Mouse (Mus musculus) embryonic facial prominence, embryonic 11.5 days (tissue): ENCODE results near the gene Gm19684. TPM values are rescaled to one million over a fixed set of nuclear protein-coding genes. Genes with fewer than 3 reads are reported as not detected.
"Not testable (repeated sequence)": the region's sequence is repeated elsewhere in the genome, so short reads cannot be mapped to it uniquely, and the experiment has no call there.

Source experiments
- ATAC-seq: fragments of 200-750 bp; cut with Nextera tagmentation; replicated peaks from 2 replicates; pipeline ENCODE4 v1.8.0; 2017; ENCODE audit warnings: low read depth; ENCODE audit not compliant: insufficient number of reproducible peaks, low FRiP score, low TSS enrichment
- DNase-seq: peaks from one replicate; pipeline ENCODE4 v3.0.0-alpha.2; 2015; ENCODE audit warnings: low spot score
- H3K27ac ChIP-seq: fragments of 300-500 bp; sonication (generic); replicated peaks from 2 replicates; pipeline ENCODE4 v1.5.1; 2014; ENCODE audit warnings: mild to moderate bottlenecking, low read depth, low read length, control low read depth
- H3K27me3 ChIP-seq: fragments of 300-500 bp; sonication (generic); 2 replicates; pipeline ENCODE4 v1.6.1; 2014; ENCODE audit warnings: mild to moderate bottlenecking, low read length, moderate library complexity, mixed read lengths; ENCODE audit not compliant: control insufficient read depth, insufficient read depth
- H3K36me3 ChIP-seq: fragments of 300-500 bp; sonication (generic); replicated peaks from 2 replicates; pipeline ENCODE4 v1.6.1; 2014; ENCODE audit warnings: low read depth, mild to moderate bottlenecking, low read length, moderate library complexity, mixed read lengths; ENCODE audit not compliant: control insufficient read depth, insufficient read depth
- H3K4me1 ChIP-seq: fragments of 300-500 bp; sonication (generic); 2 replicates; pipeline ENCODE4 v1.6.1; 2014; ENCODE audit warnings: low read length, mixed read lengths; ENCODE audit not compliant: control insufficient read depth, insufficient read depth
- H3K4me2 ChIP-seq: fragments of 300-500 bp; sonication (generic); 2 replicates; pipeline ENCODE4 v1.6.1; 2014; ENCODE audit warnings: low read depth, mild to moderate bottlenecking, control low read depth, low read length, moderate library complexity
- H3K4me3 ChIP-seq: fragments of 300-500 bp; sonication (generic); 2 replicates; pipeline ENCODE4 v1.5.1; 2014; ENCODE audit warnings: low read depth, low read length, control low read depth
- H3K9ac ChIP-seq: fragments of 300-500 bp; sonication (generic); replicated peaks from 2 replicates; pipeline ENCODE4 v1.6.1; 2014; ENCODE audit warnings: mild to moderate bottlenecking, control low read depth, low read length
- H3K9me3 ChIP-seq: fragments of 300-500 bp; sonication (generic); replicated peaks from 2 replicates; pipeline ENCODE4 v1.6.1; 2016; ENCODE audit warnings: mild to moderate bottlenecking, low read length, inconsistent platforms, mixed read lengths; ENCODE audit not compliant: control insufficient read depth
- WGBS: fragments of 180-500 bp; shearing (Covaris S2); extraction: QIAGEN DNeasy Blood & Tissue Kit; methylation state at CpG from one replicate; pipeline ENCODE4 v1.1.7; 2014; 5-methylcytosine and 5-hydroxymethylcytosine counted together
- polyA plus RNA-seq: library from polyadenylated mRNA; unstranded; fragments of >200 nt; fragmentation: Nextera tagmentation; extraction: Ambion mirVana; gene quantifications from 2 replicates; pipeline ENCODE4 v1.2.1, GENCODE M21; 2014

Gm19684 gene
- polyA plus RNA-seq, 1 experiment from 2014 or later: not detected

DNA sequence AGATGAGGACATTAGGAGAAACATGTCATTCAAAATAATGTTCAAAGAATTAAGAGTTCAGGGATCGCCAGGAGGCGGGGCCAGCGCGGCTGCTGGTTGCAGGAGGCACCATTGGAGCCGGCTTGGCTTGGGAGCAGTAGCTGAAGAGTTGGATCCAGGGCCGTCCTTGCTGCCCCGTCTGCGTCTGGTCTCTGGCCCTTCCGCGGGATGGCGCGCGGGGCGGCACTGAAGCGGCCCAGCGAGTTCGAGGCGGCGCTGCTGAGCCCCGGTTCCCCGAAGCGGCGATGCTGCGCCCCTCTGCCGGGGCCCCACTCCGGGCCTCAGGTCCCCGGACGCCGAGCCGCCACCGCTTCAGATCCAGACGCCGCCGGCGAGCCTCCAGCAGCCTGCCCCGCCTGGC lies 36.3 kb downstream of the Gm19684 start:
- WGBS: under 1% methylated on average over 35 of the region's 36 CpGs
- not testable (repeated sequence) for H3K9me3 ChIP-seq, H3K36me3 ChIP-seq, H3K4me1 ChIP-seq, H3K27ac ChIP-seq, ATAC-seq
- DNase-seq: peak; percentile 47
- 0 out of 2 replicates have a peak overlapping the region, but pooled peaks have one; percentile 22 for H3K9ac ChIP-seq
- peaks cover 33% of the 10 kb centered on the region for H3K27me3 ChIP-seq
- peak overlapping the region; percentile 46 for H3K4me2 ChIP-seq
- H3K4me3 ChIP-seq: peak overlapping the region; percentile 21; the same call in 1 of the 2 replicates

- not testable (repeated sequence) for ATAC-seq, H3K9ac ChIP-seq, DNase-seq, H3K9me3 ChIP-seq, H3K36me3 ChIP-seq, H3K27ac ChIP-seq, H3K4me2 ChIP-seq, H3K4me1 ChIP-seq, H3K4me3 ChIP-seq
- peaks cover 33% of the 10 kb centered on the region for H3K27me3 ChIP-seq
- WGBS: 10% methylated on average over 11 of the region's 11 CpGs
Observed at GRCm38 (mm10) chr17:36158264-36158663, 36.8 kb downstream of the Gm19684 start.

GRCm38 (mm10) chr17:36161129-36162051 lies 39.9 kb downstream of the Gm19684 start:
- H3K9ac ChIP-seq: no peak overlapping the region
- 2% methylated on average over 55 of the region's 56 CpGs for WGBS
- no peaks in the 10 kb centered on the region; the same call in 1 of the 2 replicates for H3K4me1 ChIP-seq
- H3K4me2 ChIP-seq: peak overlapping the region; percentile 13
- no peak overlapping the region for H3K4me3 ChIP-seq
- H3K9me3 ChIP-seq: no peaks in the 10 kb centered on the region
- H3K27ac ChIP-seq: no peak overlapping the region
- DNase-seq (no peak), ATAC-seq (no peak)
- H3K27me3 ChIP-seq: peaks cover 43% of the 10 kb centered on the region
- H3K36me3 ChIP-seq: no peaks in the 10 kb centered on the region

DNA sequence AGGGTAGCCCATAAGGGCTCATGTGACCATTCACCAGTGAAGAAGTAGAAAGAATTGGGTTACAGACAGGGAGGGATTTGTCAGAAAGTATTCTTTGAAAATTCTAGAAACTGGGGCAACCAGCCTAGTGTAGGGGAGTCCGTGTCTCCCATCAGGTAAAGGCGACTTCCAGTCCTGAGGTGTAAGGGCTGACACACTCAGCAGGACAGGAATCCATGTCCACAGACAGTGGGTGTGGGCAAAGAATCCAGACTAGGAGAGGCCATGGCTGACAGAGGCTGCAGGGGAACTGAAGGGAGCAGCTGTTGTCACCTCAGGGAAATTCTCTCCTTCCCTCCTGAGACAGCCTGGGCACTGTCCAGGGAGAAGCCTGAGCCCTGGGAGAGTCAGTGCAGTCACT lies 45.4 kb downstream of the Gm19684 start:
- WGBS: 7% methylated on average over 2 of the region's 2 CpGs
- not testable (repeated sequence) for H3K36me3 ChIP-seq, H3K9me3 ChIP-seq, H3K27ac ChIP-seq, H3K4me2 ChIP-seq, DNase-seq, H3K9ac ChIP-seq, H3K4me3 ChIP-seq, H3K4me1 ChIP-seq, ATAC-seq
- peaks cover 55% of the 10 kb centered on the region for H3K27me3 ChIP-seq

- ATAC-seq (no peak), DNase-seq (no peak)
- no peak overlapping the region for H3K27ac ChIP-seq
- WGBS: under 1% methylated on average over 47 of the region's 51 CpGs
- H3K9me3 ChIP-seq: no peaks in the 10 kb centered on the region
- H3K27me3 ChIP-seq: peaks cover 49% of the 10 kb centered on the region
- H3K4me3 ChIP-seq: peak overlapping the region; percentile 15; the same call in 1 of the 2 replicates
- H3K36me3 ChIP-seq: no peaks in the 10 kb centered on the region
- no peaks in the 10 kb centered on the region for H3K4me1 ChIP-seq
- peak overlapping the region; percentile 27; the same call in 1 of the 2 replicates for H3K4me2 ChIP-seq
- H3K9ac ChIP-seq: no peak overlapping the region
Observed at GRCm38 (mm10) chr17:36167306-36168038, 46.0 kb downstream of the Gm19684 start.

DNA sequence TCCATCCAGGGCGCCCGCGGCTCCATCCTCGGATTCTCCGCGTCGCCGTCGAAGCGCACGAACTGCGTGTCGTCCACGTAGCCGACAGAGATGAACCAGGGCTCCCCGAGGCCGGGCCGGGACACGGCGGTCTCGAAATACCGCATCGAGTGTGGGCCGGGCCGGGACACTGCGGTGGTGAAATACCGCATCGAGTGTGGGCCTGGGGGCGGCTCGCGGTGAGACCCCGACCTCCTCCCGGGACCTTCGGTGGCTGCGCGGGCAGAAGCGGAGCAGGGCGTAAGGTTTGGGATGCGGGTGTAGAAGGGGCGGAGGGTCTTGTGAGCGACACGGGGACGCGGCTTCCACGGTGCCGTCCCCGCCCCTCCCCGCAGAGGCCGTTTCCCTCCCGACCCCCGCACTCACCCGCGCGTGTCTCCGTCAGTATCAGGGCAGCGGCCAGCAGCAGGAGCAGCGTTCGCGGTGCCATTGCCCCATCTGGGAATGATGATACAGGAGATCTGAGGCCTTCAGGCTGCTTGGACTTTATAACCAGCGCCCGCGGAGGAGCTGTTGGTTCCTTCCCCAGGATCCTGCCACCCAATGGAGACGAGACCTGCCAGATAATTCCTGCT lies 46.7 kb downstream of the Gm19684 start, which contains the start of gene Gm8909:
Gm8909 (minus strand) TSS at position 499 of the 614 bp plus-strand sequence.
- no peaks in the 10 kb centered on the region for H3K9me3 ChIP-seq
- 1% methylated on average over 62 of the region's 63 CpGs for WGBS
- H3K27me3 ChIP-seq: peaks cover 48% of the 10 kb centered on the region
- ATAC-seq (no peak), DNase-seq (no peak)
- no peaks in the 10 kb centered on the region for H3K4me1 ChIP-seq
- H3K9ac ChIP-seq: no peak within 1 kb of the TSS
- H3K36me3 ChIP-seq: no peaks in the 10 kb centered on the region
- H3K27ac ChIP-seq: no peak within 1 kb of the TSS
- H3K4me2 ChIP-seq: peak within 1 kb of the TSS; percentile 27; the same call in 1 of the 2 replicates
- peak within 1 kb of the TSS; percentile 15; the same call in 1 of the 2 replicates for H3K4me3 ChIP-seq

DNA sequence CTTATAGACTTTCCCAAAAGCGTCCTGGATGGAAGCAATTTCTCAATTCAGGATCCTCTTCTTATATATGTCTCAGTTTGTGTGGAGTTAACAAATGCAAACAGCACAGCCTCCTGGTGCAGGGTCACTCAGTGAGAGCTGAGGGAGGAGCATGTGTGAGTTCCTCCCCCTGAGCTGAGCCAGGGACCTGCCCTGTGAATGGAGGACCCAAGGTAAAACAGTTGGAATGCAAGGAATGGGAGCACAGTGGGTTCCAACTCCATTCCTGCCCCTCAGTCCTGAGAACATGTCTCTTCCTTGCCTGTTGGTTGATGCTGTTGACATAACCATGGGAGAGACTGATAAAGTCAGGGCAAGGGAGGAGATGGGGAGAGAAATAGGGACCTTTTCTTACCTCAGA lies 47.6 kb downstream of the Gm19684 start:
- peaks cover 47% of the 10 kb centered on the region for H3K27me3 ChIP-seq
- WGBS: no CpG with 5 or more reads among the region's 1 CpGs
- not testable (repeated sequence) for DNase-seq, H3K4me3 ChIP-seq, H3K36me3 ChIP-seq, ATAC-seq, H3K9ac ChIP-seq, H3K4me2 ChIP-seq, H3K27ac ChIP-seq, H3K4me1 ChIP-seq, H3K9me3 ChIP-seq
